Comparison of ENCODE assay signal across 35 mouse cellular contexts in genomic region chr5:64744455-64744854, GRCm38 (mm10).
"Had no signal": no experiment of that assay in that cellular context is flagged by ENCODE, and none has a peak within 500 bp of the region (broad histone marks: within the 10 kb centered on the region; RNA-seq: fewer than 3 reads in every experiment).

No protein-coding gene starts in this region.

- H3K9ac ChIP-seq: heart, embryonic 12.5 days; heart, embryonic 13.5 days; heart, embryonic 15.5 days; hindbrain, embryonic 12.5 days; hindbrain, embryonic 13.5 days; hindbrain, embryonic 14.5 days; hindbrain, embryonic 15.5 days; intestine, embryonic 15.5 days; kidney, embryonic 15.5 days had no signal

- H3K36me3 ChIP-seq: heart, embryonic 10.5 days; heart, embryonic 12.5 days; heart, embryonic 13.5 days; heart, embryonic 15.5 days; hindbrain, embryonic 10.5 days; hindbrain, embryonic 12.5 days; hindbrain, embryonic 13.5 days; hindbrain, embryonic 15.5 days; intestine, embryonic 15.5 days; kidney, embryonic 15.5 days had no signal

- ATAC-seq: hindbrain, embryonic 16.5 days; hindbrain, postnatal 0 days; inflammation-experienced regulatory T-cells, adult 6 months; intestine, embryonic 15.5 days; intestine, embryonic 16.5 days; intestine, postnatal 0 days had no signal

- DNase-seq: heart, postnatal 10 days; heart, postnatal 14 days; heart, postnatal 36 days; heart, postnatal 4 days; kidney, adult 11 months; kidney, adult 18-20 months; kidney, adult 2 months; kidney, adult 8-10 months; kidney, adult 9 months; kidney, postnatal 10 days; kidney, postnatal 14 days; kidney, postnatal 25 days; kidney, postnatal 36 days; kidney, postnatal 4 days; layer of hippocampus, adult 9-11 months; layer of hippocampus, postnatal 36 days had no signal

- H3K27ac ChIP-seq: heart, embryonic 10.5 days; heart, embryonic 13.5 days; heart, embryonic 15.5 days; hindbrain, embryonic 10.5 days; hindbrain, embryonic 12.5 days; hindbrain, embryonic 13.5 days; hindbrain, embryonic 14.5 days; hindbrain, embryonic 15.5 days; hindbrain, postnatal 0 days; intestine, embryonic 15.5 days; kidney, embryonic 15.5 days; kidney, postnatal 0 days; layer of hippocampus, adult 2 months had no signal

- H3K4me3 ChIP-seq: heart, embryonic 10.5 days; heart, embryonic 12.5 days; heart, embryonic 13.5 days; heart, embryonic 15.5 days; hindbrain, embryonic 10.5 days; hindbrain, embryonic 12.5 days; hindbrain, embryonic 13.5 days; hindbrain, embryonic 15.5 days; intestine, embryonic 15.5 days; kidney, embryonic 15.5 days; layer of hippocampus, adult 2 months had no signal

- H3K27me3 ChIP-seq: heart, embryonic 12.5 days; heart, embryonic 13.5 days; heart, embryonic 15.5 days; hindbrain, embryonic 12.5 days; hindbrain, embryonic 13.5 days; hindbrain, embryonic 15.5 days; intestine, embryonic 15.5 days; kidney, embryonic 15.5 days had no signal

- H3K9me3 ChIP-seq: heart, embryonic 10.5 days; heart, embryonic 12.5 days; heart, embryonic 13.5 days; heart, embryonic 15.5 days; hindbrain, embryonic 10.5 days; hindbrain, embryonic 13.5 days; hindbrain, embryonic 15.5 days; intestine, embryonic 15.5 days; kidney, embryonic 15.5 days had no signal

- H3K4me2 ChIP-seq: heart, embryonic 11.5 days; heart, embryonic 12.5 days; heart, embryonic 13.5 days; heart, embryonic 15.5 days; hindbrain, embryonic 12.5 days; hindbrain, embryonic 13.5 days; hindbrain, embryonic 14.5 days; hindbrain, embryonic 15.5 days; intestine, embryonic 15.5 days; kidney, embryonic 15.5 days had no signal
